Mouse (Mus musculus): ENCODE measurements around the gene Sgsm1.

GRCm38 (mm10) chr5:113219450-113219849 lies 91.1 kb downstream of the Sgsm1 start:
- TF ChIP-seq GATA1 (IDR thresholded peaks at IDR 0.05; ENCODE audit: borderline replicate concordance, low read length) = no peak
- no peak for TF ChIP-seq FLI1 (IDR thresholded peaks at IDR 0.05; ENCODE audit: low read length)

Data from megakaryocyte, embryonic 14.5 days (primary cell).